Mouse (Mus musculus) olfactory bulb, adult 2 months (tissue): Measurements from ENCODE around the gene Tmem18.

Experiments used
- CTCF ChIP-seq: fragments of 200-500 bp; IDR thresholded peaks from 2 replicates; pipeline ENCODE4 v1.5.1; 2012; ENCODE audit warnings: low read depth, mild to moderate bottlenecking, low read length, moderate library complexity; ENCODE audit not compliant: insufficient read depth
- POLR2A ChIP-seq: fragments of 200-500 bp; IDR thresholded peaks from 2 replicates; pipeline ENCODE4 v1.6.1; 2012; ENCODE audit warnings: mild to moderate bottlenecking, low read depth, low read length, moderate library complexity; ENCODE audit not compliant: insufficient read depth

DNA sequence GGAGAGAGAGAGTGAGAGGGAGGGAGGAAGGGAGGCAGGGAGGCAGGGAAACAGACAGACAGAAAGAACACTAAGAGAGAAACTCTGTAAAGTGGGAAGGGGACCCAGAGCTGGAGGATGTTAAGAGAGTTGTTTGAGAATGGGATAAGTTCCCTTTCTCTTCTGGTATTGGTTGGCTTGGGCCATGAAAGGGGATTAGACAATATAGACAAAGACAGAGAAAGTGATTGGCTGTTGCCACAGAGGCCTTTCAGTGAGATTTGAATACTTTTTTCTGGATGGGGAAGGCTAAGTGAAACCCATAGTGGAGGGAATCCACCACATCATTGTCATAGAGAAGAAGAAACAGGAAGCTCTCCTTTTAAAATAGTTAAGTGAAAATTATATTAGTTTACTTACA is 50.3 kb downstream of the Tmem18 start:
- no peak for TF ChIP-seq CTCF
- TF ChIP-seq POLR2A: no peak
